Mouse (Mus musculus) lung, adult 2 months (tissue): Measurements from ENCODE around the gene Nt5c1a.

Source experiments
- CTCF ChIP-seq: fragments of 200-500 bp; IDR thresholded peaks from 2 replicates; pipeline ENCODE4 v1.5.1; 2011; ENCODE audit warnings: mild to moderate bottlenecking, low read length, control low read depth; ENCODE audit not compliant: insufficient read depth
- POLR2A ChIP-seq: fragments of 200-500 bp; IDR thresholded peaks from 2 replicates; pipeline ENCODE4 v1.6.1; 2011; ENCODE audit warnings: low read depth, mild to moderate bottlenecking, control low read depth, low read length, borderline replicate concordance; ENCODE audit errors: extremely low read depth

DNA sequence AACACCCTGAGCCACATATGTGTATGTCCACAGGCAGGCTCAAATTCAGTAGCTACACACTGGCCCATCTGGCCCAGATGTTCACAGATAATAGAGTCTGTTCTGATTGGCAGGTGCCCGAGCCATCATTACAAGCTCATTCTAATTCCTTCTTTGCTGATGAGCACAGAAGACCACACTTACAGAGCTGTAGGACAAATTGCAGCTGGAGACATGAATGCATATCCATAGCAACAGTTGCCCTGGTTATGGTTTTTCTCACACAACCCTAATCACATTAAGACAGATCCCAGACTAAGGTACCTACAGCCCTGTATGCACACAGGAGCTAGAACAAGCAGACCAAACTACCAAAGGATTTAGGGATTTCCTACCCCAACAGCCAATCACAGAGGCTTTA, 14.1 kb downstream of the Nt5c1a start:
- TF ChIP-seq CTCF (no peak), POLR2A (no peak)
